In the genomic region with DNA sequence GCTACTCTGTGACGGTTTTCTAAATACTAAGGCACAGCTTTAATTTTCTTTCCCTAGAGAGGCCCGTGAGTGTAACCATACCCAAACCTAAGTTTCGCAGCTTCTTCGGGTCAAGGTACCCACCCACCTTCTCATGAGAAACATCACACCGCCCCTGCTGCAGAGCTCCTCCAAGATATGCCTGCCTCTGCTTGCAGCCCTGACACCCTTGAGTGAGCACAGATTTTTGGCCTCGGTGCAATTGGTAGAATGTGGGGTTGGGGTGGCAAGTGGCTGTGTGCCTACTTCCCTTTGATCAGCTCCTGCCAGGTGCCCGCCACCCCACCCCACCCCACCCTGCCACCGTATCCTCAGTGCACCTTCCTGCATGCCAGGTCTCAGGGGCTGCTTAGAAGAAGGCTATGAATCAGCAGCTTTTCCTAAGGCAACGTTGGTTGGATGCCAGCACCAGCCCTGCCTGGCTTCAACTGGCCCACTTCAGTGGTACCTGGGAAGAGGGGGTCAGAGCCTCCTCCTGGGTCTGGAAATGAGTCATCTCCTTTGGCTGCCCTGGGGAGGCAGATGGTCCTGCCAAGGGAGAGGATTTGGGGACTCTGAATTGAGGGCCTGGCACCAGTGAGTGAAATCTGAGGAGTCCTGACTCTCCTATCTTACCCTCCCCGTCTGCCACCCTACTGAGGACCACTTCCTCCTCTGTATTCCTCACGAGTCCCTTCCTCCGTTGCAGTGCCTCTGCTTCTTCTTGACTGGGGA, we compare ENCODE assay signal across 8 mouse cellular contexts.
DNase-seq lines count a peak whose midpoint lies in the region; ATAC-seq and TF ChIP-seq lines count a peak whose summit lies in the region.

No protein-coding gene starts in this region.

- DNase-seq in CD4-positive, CD25-positive, alpha-beta regulatory T cell, adult 2 months (ENCODE audit: low read depth, low spot score) = peak; percentile 8
- DNase-seq in lung, postnatal 25 days (ENCODE audit: low spot score) = no peak
- DNase-seq in layer of hippocampus, adult 8-10 months (ENCODE audit: low spot score in 2 of 2) = no peak

- no peak for TF ChIP-seq CTCF in small intestine, adult 2 months (IDR thresholded peaks at IDR 0.05; ENCODE audit: extremely low read depth, insufficient read length, insufficient replicate concordance, low read depth, low read length)

- TF ChIP-seq POLR2A in small intestine, adult 2 months (IDR thresholded peaks at IDR 0.05; ENCODE audit: low read depth, low read length) = no peak

- no peaks in the 10 kb centered on the region for H3K36me3 ChIP-seq in lung, embryonic 15.5 days
- H3K36me3 ChIP-seq in small intestine, adult 2 months (ENCODE audit: control insufficient read depth, insufficient read depth, low read length) = no peaks in the 10 kb centered on the region
- H3K36me3 ChIP-seq in intestine, embryonic 15.5 days = no peaks in the 10 kb centered on the region

- no peak overlapping the region for H3K4me2 ChIP-seq in lung, embryonic 15.5 days
- no peak overlapping the region for H3K4me2 ChIP-seq in intestine, embryonic 15.5 days (replicated peaks)

- H3K4me1 ChIP-seq in lung, embryonic 15.5 days = peaks cover 26% of the 10 kb centered on the region
- H3K4me1 ChIP-seq in small intestine, adult 2 months (ENCODE audit: control insufficient read depth, insufficient read depth, insufficient read length, low read length) = peaks cover 23% of the 10 kb centered on the region; the same call in 1 of the 2 replicates
- H3K4me1 ChIP-seq in intestine, embryonic 15.5 days (replicated peaks) = peaks cover 16% of the 10 kb centered on the region

- no peak overlapping the region for H3K9ac ChIP-seq in lung, embryonic 15.5 days
- H3K9ac ChIP-seq in intestine, embryonic 15.5 days = no peak overlapping the region

- no peak overlapping the region for H3K27ac ChIP-seq in lung, embryonic 15.5 days
- peak overlapping the region; percentile 50 for H3K27ac ChIP-seq in small intestine, adult 2 months (ENCODE audit: insufficient read depth, low read depth, low read length)
- no peak overlapping the region for H3K27ac ChIP-seq in intestine, embryonic 15.5 days

- no peak overlapping the region for H3K4me3 ChIP-seq in lung, embryonic 15.5 days
- no peak overlapping the region for H3K4me3 ChIP-seq in small intestine, adult 2 months (ENCODE audit: low read depth, low read length)
- no peak overlapping the region for H3K4me3 ChIP-seq in intestine, embryonic 15.5 days (replicated peaks)

- no peaks in the 10 kb centered on the region for H3K27me3 ChIP-seq in lung, embryonic 15.5 days
- no peaks in the 10 kb centered on the region for H3K27me3 ChIP-seq in small intestine, adult 2 months (ENCODE audit: control insufficient read depth, insufficient read depth, low read length)
- no peaks in the 10 kb centered on the region for H3K27me3 ChIP-seq in intestine, embryonic 15.5 days (replicated peaks)

- no peaks in the 10 kb centered on the region for H3K9me3 ChIP-seq in lung, embryonic 15.5 days
- H3K9me3 ChIP-seq in intestine, embryonic 15.5 days = 0 out of 2 replicates have a peak, but pooled peaks cover 3% of the 10 kb centered on the region

- 60% methylated on average over 12 of the region's 12 CpGs for WGBS in lung, embryonic 15.5 days
- 28% methylated on average over 12 of the region's 12 CpGs for WGBS in small intestine, adult 2 months
- 77% methylated on average over 12 of the region's 12 CpGs for WGBS in intestine, embryonic 15.5 days

- no peak for ATAC-seq in CD4-positive, CD25-positive, alpha-beta regulatory T cell, adult 4 months
- peak; percentile 12; the same call in 1 of the 2 replicates for ATAC-seq in lung, embryonic 15.5 days (ENCODE audit: borderline replicate concordance, extremely low read depth, low FRiP score, low TSS enrichment)
- ATAC-seq in granulocyte monocyte progenitor cell, adult 5-6 weeks (replicated peaks; ENCODE audit: poor library complexity, severe bottlenecking) = peak; percentile 83
- ATAC-seq in intestine, embryonic 15.5 days = no peak

Comparison
In these comparisons a context has a peak if more than half of its experiments do, and no peak if none do; other contexts are left out.
1. ATAC-seq: peak in lung, embryonic 15.5 days (single experiment) and granulocyte monocyte progenitor cell, adult 5-6 weeks (single experiment); none in CD4-positive, CD25-positive, alpha-beta regulatory T cell, adult 4 months (single experiment) and intestine, embryonic 15.5 days (single experiment).